ENCODE assay signal across 7 mouse cellular contexts in genomic region chr13:23583387-23584068, GRCm38 (mm10). TPM values are rescaled to one million over a fixed set of nuclear protein-coding genes. Genes with fewer than 3 reads are reported as not detected.
DNase-seq lines count a peak whose midpoint lies in the region; ATAC-seq and TF ChIP-seq lines count a peak whose summit lies in the region.

No protein-coding gene starts in this region.

- no peak for ATAC-seq in lung, embryonic 14.5 days (ENCODE audit: insufficient read depth)
- ATAC-seq in forebrain, embryonic 14.5 days, result no peak
- ATAC-seq in midbrain, embryonic 13.5 days, result no peak
- ATAC-seq in frontal cortex, adult (ENCODE audit: low TSS enrichment), result no peak

- peak overlapping the region; percentile 99 for H3K27ac ChIP-seq in lung, embryonic 14.5 days (ENCODE audit: low read depth)
- peak overlapping the region; percentile 96 for H3K27ac ChIP-seq in forebrain, embryonic 14.5 days (ENCODE audit: low read depth, low read length)
- peak overlapping the region; percentile 49 for H3K27ac ChIP-seq in midbrain, embryonic 13.5 days

- peak overlapping the region; percentile 86 for H3K4me2 ChIP-seq in lung, embryonic 14.5 days
- H3K4me2 ChIP-seq in forebrain, embryonic 14.5 days (ENCODE audit: low read length), result peak overlapping the region; percentile 93
- H3K4me2 ChIP-seq in midbrain, embryonic 13.5 days (replicated peaks), result no peak overlapping the region

- DNase-seq in lung, embryonic 14.5 days, result peak; percentile 9
- no peak for DNase-seq in lung, postnatal 4 days
- DNase-seq in brain, embryonic 14.5 days (ENCODE audit: low read depth), result peak; percentile 26
- peak; percentile 15 for DNase-seq in forebrain, embryonic 14.5 days (ENCODE audit: low spot score)
- DNase-seq in urinary bladder, postnatal 4 days (ENCODE audit: low spot score in 2 of 2), result no peak

- H3K9me3 ChIP-seq in lung, embryonic 14.5 days (ENCODE audit: low read depth, low read length), result no peaks in the 10 kb centered on the region
- H3K9me3 ChIP-seq in forebrain, embryonic 14.5 days (replicated peaks; ENCODE audit: control insufficient read depth, low read length), result no peaks in the 10 kb centered on the region
- no peaks in the 10 kb centered on the region for H3K9me3 ChIP-seq in midbrain, embryonic 13.5 days

- H3K4me3 ChIP-seq in lung, embryonic 14.5 days (ENCODE audit: low read depth, low read length), result peak overlapping the region; percentile 58; the same call in 1 of the 2 replicates
- H3K4me3 ChIP-seq in forebrain, embryonic 14.5 days (ENCODE audit: low read depth, low read length), result no peak overlapping the region
- H3K4me3 ChIP-seq in midbrain, embryonic 13.5 days (replicated peaks), result no peak overlapping the region

- no peak for TF ChIP-seq CTCF in lung, embryonic 14.5 days (IDR thresholded peaks at IDR 0.05; ENCODE audit: low read depth)
- no peak for TF ChIP-seq CTCF in brain, embryonic 14.5 days (IDR thresholded peaks at IDR 0.05; ENCODE audit: borderline replicate concordance, extremely low read depth, insufficient read depth, insufficient read length)

- no peaks in the 10 kb centered on the region for H3K36me3 ChIP-seq in lung, embryonic 14.5 days (ENCODE audit: insufficient read depth)
- H3K36me3 ChIP-seq in forebrain, embryonic 14.5 days (ENCODE audit: control insufficient read depth, insufficient read depth, low read length), result no peaks in the 10 kb centered on the region
- no peaks in the 10 kb centered on the region for H3K36me3 ChIP-seq in midbrain, embryonic 13.5 days

- H3K4me1 ChIP-seq in lung, embryonic 14.5 days (ENCODE audit: insufficient read depth), result peaks cover 12% of the 10 kb centered on the region
- H3K4me1 ChIP-seq in forebrain, embryonic 14.5 days (ENCODE audit: control insufficient read depth, insufficient read depth, low read length), result peaks cover 28% of the 10 kb centered on the region
- peaks cover 48% of the 10 kb centered on the region for H3K4me1 ChIP-seq in midbrain, embryonic 13.5 days (replicated peaks)

- peak overlapping the region; percentile 84; the same call in 1 of the 2 replicates for H3K9ac ChIP-seq in lung, embryonic 14.5 days
- H3K9ac ChIP-seq in forebrain, embryonic 14.5 days (ENCODE audit: low read length), result no peak overlapping the region
- no peak overlapping the region for H3K9ac ChIP-seq in midbrain, embryonic 13.5 days (replicated peaks)

- H3K27me3 ChIP-seq in lung, embryonic 14.5 days (ENCODE audit: insufficient read depth, low read length), result no peaks in the 10 kb centered on the region
- H3K27me3 ChIP-seq in forebrain, embryonic 14.5 days (replicated peaks; ENCODE audit: control insufficient read depth, insufficient read depth, low read length), result no peaks in the 10 kb centered on the region
- H3K27me3 ChIP-seq in midbrain, embryonic 13.5 days, result no peaks in the 10 kb centered on the region

- no peak for TF ChIP-seq POLR2A in brain, embryonic 14.5 days (IDR thresholded peaks at IDR 0.05; ENCODE audit: borderline replicate concordance, extremely low read depth, insufficient read depth, insufficient read length, poor library complexity, severe bottlenecking)

RNA-seq across cellular contexts. Expression of gene Hist1h4d, which starts 2.1 kb away (rescaled TPM):
- polyA plus RNA-seq in lung, embryonic 14.5 days (2014; fragmentation: Nextera tagmentation; extraction: Ambion mirVana), result 144 and 147 TPM in 2 replicates
- 6.5 and 18.7 TPM in 2 replicates for polyA plus RNA-seq in brain, embryonic 14.5 days (2012; rRNA removed)
- polyA plus RNA-seq in forebrain, embryonic 14.5 days (2014; fragmentation: Nextera tagmentation; extraction: Ambion mirVana), result 61.0 and 106 TPM in 2 replicates
- polyA plus RNA-seq in midbrain, embryonic 13.5 days (2015; fragmentation: Nextera tagmentation; extraction: Ambion mirVana), result 74.3 and 84.0 TPM in 2 replicates

RNA-seq across cellular contexts. Expression of gene Hist1h3d, which starts 8.0 kb away (rescaled TPM):
- 10.0 and 13.9 TPM in 2 replicates for polyA plus RNA-seq in lung, embryonic 14.5 days (2014; fragmentation: Nextera tagmentation; extraction: Ambion mirVana)
- 21.8 and 24.7 TPM in 2 replicates for polyA plus RNA-seq in brain, embryonic 14.5 days (2012; rRNA removed)
- polyA plus RNA-seq in forebrain, embryonic 14.5 days (2014; fragmentation: Nextera tagmentation; extraction: Ambion mirVana), result 5.8 and 5.9 TPM in 2 replicates
- polyA plus RNA-seq in midbrain, embryonic 13.5 days (2015; fragmentation: Nextera tagmentation; extraction: Ambion mirVana), result 2.1 and 3.1 TPM in 2 replicates

RNA-seq across cellular contexts. Expression of gene Hist1h2ad, which starts 9.3 kb away (rescaled TPM):
- 4.2 and 4.9 TPM in 2 replicates for polyA plus RNA-seq in lung, embryonic 14.5 days (2014; fragmentation: Nextera tagmentation; extraction: Ambion mirVana)
- 7.2 and 13.6 TPM in 2 replicates for polyA plus RNA-seq in brain, embryonic 14.5 days (2012; rRNA removed)
- polyA plus RNA-seq in forebrain, embryonic 14.5 days (2014; fragmentation: Nextera tagmentation; extraction: Ambion mirVana), result 2.2 and 3.2 TPM in 2 replicates
- polyA plus RNA-seq in midbrain, embryonic 13.5 days (2015; fragmentation: Nextera tagmentation; extraction: Ambion mirVana), result 0.93 and 1.7 TPM in 2 replicates

RNA-seq across cellular contexts. Expression of gene Hist1h2bf, which starts 9.5 kb away (rescaled TPM):
- 7.8 and 12.2 TPM in 2 replicates for polyA plus RNA-seq in lung, embryonic 14.5 days (2014; fragmentation: Nextera tagmentation; extraction: Ambion mirVana)
- 15.0 and 21.6 TPM in 2 replicates for polyA plus RNA-seq in brain, embryonic 14.5 days (2012; rRNA removed)
- polyA plus RNA-seq in forebrain, embryonic 14.5 days (2014; fragmentation: Nextera tagmentation; extraction: Ambion mirVana), result 1.2 and 3.9 TPM in 2 replicates
- polyA plus RNA-seq in midbrain, embryonic 13.5 days (2015; fragmentation: Nextera tagmentation; extraction: Ambion mirVana), result 3.3 and 4.5 TPM in 2 replicates

RNA-seq across cellular contexts. Expression of gene Hist1h2bg, which starts 12.3 kb away (rescaled TPM):
- 14.9 TPM in 2 replicates for polyA plus RNA-seq in lung, embryonic 14.5 days (2014; fragmentation: Nextera tagmentation; extraction: Ambion mirVana)
- 44.4 and 68.0 TPM in 2 replicates for polyA plus RNA-seq in brain, embryonic 14.5 days (2012; rRNA removed)
- polyA plus RNA-seq in forebrain, embryonic 14.5 days (2014; fragmentation: Nextera tagmentation; extraction: Ambion mirVana), result 2.3 and 4.3 TPM in 2 replicates
- 4.1 and 7.5 TPM in 2 replicates for polyA plus RNA-seq in midbrain, embryonic 13.5 days (2015; fragmentation: Nextera tagmentation; extraction: Ambion mirVana)

Comparison
In these comparisons a context has a peak if more than half of its experiments do, and no peak if none do; other contexts are left out.
1. DNase-seq: peak in lung, embryonic 14.5 days (single experiment), brain, embryonic 14.5 days (single experiment) and forebrain, embryonic 14.5 days (single experiment); none in lung, postnatal 4 days (0 of 2) and urinary bladder, postnatal 4 days (0 of 2).
2. H3K27ac ChIP-seq: peak in every context shown above with its lines; median percentile 99 in lung, embryonic 14.5 days; 96 in forebrain, embryonic 14.5 days; 49 in midbrain, embryonic 13.5 days.